Mouse (Mus musculus): ENCODE measurements around the gene Lypd6b. TPM values are rescaled to one million over a fixed set of nuclear protein-coding genes. Genes with fewer than 3 reads are reported as not detected.

The Lypd6b gene
- total and polyA plus RNA-seq, 2 experiments from 2014 or later = 13.9 to 21.8 TPM

DNA sequence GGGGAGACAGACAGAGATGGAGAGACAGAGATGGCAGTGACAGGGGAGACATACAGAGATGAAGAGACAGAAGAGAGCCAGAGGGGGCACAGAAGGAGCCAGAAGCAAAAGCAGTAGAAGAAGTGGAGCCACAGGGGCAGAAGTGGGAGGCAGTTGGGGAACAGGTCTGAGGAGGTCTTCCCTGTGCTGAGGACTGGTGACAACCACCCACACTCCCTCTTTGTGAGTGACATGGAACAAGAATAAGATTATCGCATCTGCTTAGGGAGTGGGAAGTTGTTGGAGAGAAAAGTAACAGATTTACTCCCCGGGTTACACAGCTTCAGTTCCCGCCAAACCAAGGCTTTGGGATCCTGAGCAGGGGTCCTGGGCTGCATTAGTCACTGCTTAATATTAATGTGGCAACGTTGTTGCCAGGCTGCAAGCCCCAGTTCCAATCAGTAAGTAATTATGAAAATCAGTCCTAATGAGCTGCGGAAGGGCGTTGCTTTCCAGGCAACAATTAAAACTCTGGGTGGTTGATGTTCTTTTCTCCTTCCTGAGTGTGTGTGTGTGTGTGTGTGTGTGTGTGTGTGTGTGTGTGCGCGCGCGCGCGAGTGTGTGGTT, 50.1 kb downstream of the Lypd6b start:
- H3K4me3 ChIP-seq (ENCODE audit: low read length) = no peak overlapping the region
- H3K36me3 ChIP-seq (ENCODE audit: insufficient read depth, low read length) = no peaks in the 10 kb centered on the region
- no peak overlapping the region for H3K9ac ChIP-seq (replicated peaks; ENCODE audit: low read length)
- H3K9me3 ChIP-seq (ENCODE audit: low read length) = no peaks in the 10 kb centered on the region
- no peak overlapping the region for H3K27ac ChIP-seq
- 30% methylated on average over 12 of the region's 12 CpGs for WGBS
- DNase-seq (ENCODE audit: low spot score) (no peak), ATAC-seq (no peak)
- no peak for TF ChIP-seq CTCF (IDR thresholded peaks at IDR 0.05; ENCODE audit: low read depth)
- no peak overlapping the region for H3K4me2 ChIP-seq (ENCODE audit: low read depth, low read length)
- no peaks in the 10 kb centered on the region for H3K27me3 ChIP-seq (ENCODE audit: insufficient read depth, low read length)
- no peaks in the 10 kb centered on the region for H3K4me1 ChIP-seq (ENCODE audit: insufficient read depth, low read length)

- no peaks in the 10 kb centered on the region for H3K36me3 ChIP-seq (ENCODE audit: insufficient read depth, low read length)
- H3K27ac ChIP-seq = no peak overlapping the region
- H3K4me1 ChIP-seq (ENCODE audit: insufficient read depth, low read length) = no peaks in the 10 kb centered on the region
- no peak overlapping the region for H3K4me3 ChIP-seq (ENCODE audit: low read length)
- H3K9me3 ChIP-seq (ENCODE audit: low read length) = no peaks in the 10 kb centered on the region
- no peak overlapping the region for H3K4me2 ChIP-seq (ENCODE audit: low read depth, low read length)
- WGBS = 67% methylated on average over 7 of the region's 7 CpGs
- DNase-seq (ENCODE audit: low spot score) = peak; percentile 21
- no peak overlapping the region for H3K9ac ChIP-seq (replicated peaks; ENCODE audit: low read length)
- H3K27me3 ChIP-seq (ENCODE audit: insufficient read depth, low read length) = no peaks in the 10 kb centered on the region
- no peak for TF ChIP-seq CTCF (IDR thresholded peaks at IDR 0.05; ENCODE audit: low read depth)
- ATAC-seq = no peak
Observed at GRCm38 (mm10) chr2:49838611-49839010, 51.1 kb downstream of the Lypd6b start.

DNA sequence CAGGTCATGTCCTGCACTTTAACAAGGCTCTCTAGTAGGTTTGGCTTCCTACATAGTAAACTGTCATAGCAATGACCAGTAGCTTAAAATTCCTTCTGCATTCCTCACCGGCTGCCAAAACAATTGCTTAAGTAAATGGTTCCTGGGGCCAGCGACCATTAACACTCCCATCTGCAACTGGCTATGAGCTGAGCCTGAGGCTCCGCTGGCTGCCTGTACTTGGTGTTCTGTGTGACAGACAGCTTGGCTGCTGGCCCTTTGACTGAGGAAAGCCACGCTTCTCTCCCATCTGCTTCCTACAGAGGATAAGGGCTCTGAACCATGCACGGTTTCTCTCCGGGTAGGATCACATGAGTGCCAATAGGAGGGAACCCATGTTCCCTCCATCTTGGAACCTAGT, 53.1 kb downstream of the Lypd6b start:
- WGBS = 31% methylated on average over 6 of the region's 6 CpGs
- Histone ChIP-seq H3K4me1 (ENCODE audit: insufficient read depth, low read length) (no peaks in the 10 kb centered on the region), H3K4me2 (ENCODE audit: low read depth, low read length) (no peak overlapping the region), H3K9ac (replicated peaks; ENCODE audit: low read length) (no peak overlapping the region), H3K36me3 (ENCODE audit: insufficient read depth, low read length) (no peaks in the 10 kb centered on the region), H3K27ac (no peak overlapping the region), H3K4me3 (ENCODE audit: low read length) (no peak overlapping the region), H3K27me3 (ENCODE audit: insufficient read depth, low read length) (no peaks in the 10 kb centered on the region), H3K9me3 (ENCODE audit: low read length) (no peaks in the 10 kb centered on the region)
- ATAC-seq = peak; percentile 88
- no peak for TF ChIP-seq CTCF (IDR thresholded peaks at IDR 0.05; ENCODE audit: low read depth)
- DNase-seq (ENCODE audit: low spot score) = peak; percentile 78

GRCm38 (mm10) chr2:49841089-49841488, 53.6 kb downstream of the Lypd6b start:
- Histone ChIP-seq H3K27ac (no peak overlapping the region), H3K4me2 (ENCODE audit: low read depth, low read length) (no peak overlapping the region), H3K9ac (replicated peaks; ENCODE audit: low read length) (no peak overlapping the region), H3K9me3 (ENCODE audit: low read length) (no peaks in the 10 kb centered on the region), H3K27me3 (ENCODE audit: insufficient read depth, low read length) (no peaks in the 10 kb centered on the region), H3K36me3 (ENCODE audit: insufficient read depth, low read length) (no peaks in the 10 kb centered on the region), H3K4me1 (ENCODE audit: insufficient read depth, low read length) (no peaks in the 10 kb centered on the region), H3K4me3 (ENCODE audit: low read length) (no peak overlapping the region)
- 77% methylated on average over 5 of the region's 5 CpGs for WGBS
- no peak for TF ChIP-seq CTCF (IDR thresholded peaks at IDR 0.05; ENCODE audit: low read depth)
- DNase-seq (ENCODE audit: low spot score) (peak; percentile 11), ATAC-seq (0 out of 2 replicates have a peak, but pooled peaks have one; percentile 6)

GRCm38 (mm10) chr2:49845104-49845503, 57.6 kb downstream of the Lypd6b start:
- no peaks in the 10 kb centered on the region for H3K4me1 ChIP-seq (ENCODE audit: insufficient read depth, low read length)
- H3K4me3 ChIP-seq (ENCODE audit: low read length) = no peak overlapping the region
- H3K27ac ChIP-seq = no peak overlapping the region
- H3K36me3 ChIP-seq (ENCODE audit: insufficient read depth, low read length) = no peaks in the 10 kb centered on the region
- no peak for ATAC-seq
- no peaks in the 10 kb centered on the region for H3K9me3 ChIP-seq (ENCODE audit: low read length)
- H3K4me2 ChIP-seq (ENCODE audit: low read depth, low read length) = no peak overlapping the region
- H3K27me3 ChIP-seq (ENCODE audit: insufficient read depth, low read length) = no peaks in the 10 kb centered on the region
- no peak overlapping the region for H3K9ac ChIP-seq (replicated peaks; ENCODE audit: low read length)
- WGBS = 12% methylated on average over 7 of the region's 7 CpGs
- no peak for TF ChIP-seq CTCF (IDR thresholded peaks at IDR 0.05; ENCODE audit: low read depth)
- DNase-seq (ENCODE audit: low spot score) = peak; percentile 40

- no peaks in the 10 kb centered on the region for H3K9me3 ChIP-seq (ENCODE audit: low read length)
- no peak for TF ChIP-seq CTCF (IDR thresholded peaks at IDR 0.05; ENCODE audit: low read depth)
Observed at GRCm38 (mm10) chr2:49846097-49846496, 58.6 kb downstream of the Lypd6b start.

GRCm38 (mm10) chr2:49846880-49847279, 59.4 kb downstream of the Lypd6b start:
- ATAC-seq (no peak), DNase-seq (ENCODE audit: low spot score) (no peak)
- 88% methylated on average over 3 of the region's 3 CpGs for WGBS
- Histone ChIP-seq H3K36me3 (ENCODE audit: insufficient read depth, low read length) (no peaks in the 10 kb centered on the region), H3K4me1 (ENCODE audit: insufficient read depth, low read length) (no peaks in the 10 kb centered on the region), H3K27ac (no peak overlapping the region), H3K9me3 (ENCODE audit: low read length) (no peaks in the 10 kb centered on the region), H3K9ac (replicated peaks; ENCODE audit: low read length) (no peak overlapping the region), H3K4me2 (ENCODE audit: low read depth, low read length) (no peak overlapping the region), H3K27me3 (ENCODE audit: insufficient read depth, low read length) (no peaks in the 10 kb centered on the region), H3K4me3 (ENCODE audit: low read length) (no peak overlapping the region)
- TF ChIP-seq CTCF (IDR thresholded peaks at IDR 0.05; ENCODE audit: low read depth) = no peak

More at GRCm38 (mm10) chr2:49846097-49846496, 58.6 kb downstream of the Lypd6b start:
- no peak overlapping the region for H3K9ac ChIP-seq (replicated peaks; ENCODE audit: low read length)
- H3K4me1 ChIP-seq (ENCODE audit: insufficient read depth, low read length) = no peaks in the 10 kb centered on the region
- no peak for ATAC-seq
- H3K27me3 ChIP-seq (ENCODE audit: insufficient read depth, low read length) = no peaks in the 10 kb centered on the region
- H3K4me3 ChIP-seq (ENCODE audit: low read length) = no peak overlapping the region
- no peak overlapping the region for H3K27ac ChIP-seq
- no peaks in the 10 kb centered on the region for H3K36me3 ChIP-seq (ENCODE audit: insufficient read depth, low read length)
- WGBS = 77% methylated on average over 3 of the region's 3 CpGs
- no peak overlapping the region for H3K4me2 ChIP-seq (ENCODE audit: low read depth, low read length)
- DNase-seq (ENCODE audit: low spot score) = no peak

All from hindbrain, postnatal 0 days (tissue).